Mouse (Mus musculus): ENCODE data around the gene Nfam1. TPM values are rescaled to one million over a fixed set of nuclear protein-coding genes. Genes with fewer than 3 reads are reported as not detected.

The Nfam1 gene
- total and polyA plus RNA-seq, 3 experiments, result 7.4 to 10.5 TPM; not detected in 1

DNA sequence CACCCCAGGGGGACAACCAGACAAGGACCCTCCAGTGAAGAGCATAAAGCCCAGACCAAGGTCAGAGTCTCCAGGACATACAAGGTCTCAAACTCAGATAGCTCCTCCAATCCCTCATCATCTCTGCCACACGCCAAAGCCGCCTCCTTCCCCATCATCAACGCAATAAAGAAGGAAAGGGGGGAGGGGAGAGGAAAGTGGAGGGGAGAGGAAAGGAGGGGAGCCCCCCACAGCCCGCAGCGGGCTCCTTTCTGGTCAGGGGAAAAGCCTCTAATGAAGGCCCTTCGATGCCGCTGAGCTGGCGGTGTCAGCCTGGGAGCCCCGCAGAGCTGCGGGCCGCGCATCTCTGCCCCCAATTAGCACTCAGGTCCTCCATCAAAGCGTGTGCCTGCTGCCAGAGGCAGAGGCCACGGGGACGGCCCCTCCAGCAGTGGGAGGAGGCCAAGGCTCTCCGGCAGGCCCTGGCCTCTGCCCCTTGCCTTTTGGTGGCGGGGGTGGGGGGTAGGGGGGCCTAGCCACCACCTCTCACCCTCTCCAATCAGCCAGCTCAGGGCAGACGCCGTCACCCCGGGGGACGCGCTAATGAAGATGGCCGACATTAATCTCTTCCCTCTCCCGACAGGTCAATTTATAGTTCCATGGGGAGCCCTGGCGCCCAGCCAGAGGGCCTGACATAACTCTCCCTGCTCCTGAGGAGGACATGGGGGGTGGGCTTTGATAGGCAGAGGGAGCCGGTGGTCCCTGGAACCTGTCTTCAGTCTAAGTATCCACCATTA is 72.1 kb downstream of the Nfam1 start:
- no peak overlapping the region for H3K4me3 ChIP-seq (ENCODE audit: control insufficient read depth in 1 of 2, insufficient read depth in 1 of 2, low read depth in 2 of 2, low read length in 2 of 2)
- H3K27ac ChIP-seq (ENCODE audit: control insufficient read depth, low read depth, low read length), result no peak overlapping the region
- peaks cover 0 to 4% of the 10 kb centered on the region in 2 experiments; a peak in 1 of 4 replicates for H3K4me1 ChIP-seq (ENCODE audit: control insufficient read depth in 1 of 2, insufficient read depth in 2 of 2, low read length in 2 of 2)
- H3K36me3 ChIP-seq (ENCODE audit: control insufficient read depth in 1 of 2, insufficient read depth in 2 of 2, low read length in 2 of 2), result no peaks in the 10 kb centered on the region
- H3K9me3 ChIP-seq (replicated peaks; ENCODE audit: insufficient read depth, low read length), result no peaks in the 10 kb centered on the region
- H3K79me2 ChIP-seq (ENCODE audit: control insufficient read depth, insufficient read depth, low read length, poor library complexity), result no peaks in the 10 kb centered on the region
- no peak overlapping the region for H3K9ac ChIP-seq (ENCODE audit: control insufficient read depth, low read depth, low read length, poor library complexity, severe bottlenecking)
- TF ChIP-seq RAD21 (IDR thresholded peaks at IDR 0.05; ENCODE audit: low read depth, low read length) (no peak), GATA1 (IDR thresholded peaks at IDR 0.05; ENCODE audit: low read depth, low read length) (no peak), POLR2AphosphoS2 (IDR thresholded peaks at IDR 0.05; ENCODE audit: low read length) (no peak), MYB (IDR thresholded peaks at IDR 0.05; ENCODE audit: low read depth, low read length) (no peak), TCF12 (IDR thresholded peaks at IDR 0.05; ENCODE audit: low read depth, low read length) (no peak), MAX (IDR thresholded peaks at IDR 0.05; ENCODE audit: low read length) (no peak), ZKSCAN1 (IDR thresholded peaks at IDR 0.05; ENCODE audit: low read depth, low read length) (no peak), E2F4 (IDR thresholded peaks at IDR 0.05; ENCODE audit: borderline replicate concordance, low read depth, low read length) (no peak), ELF1 (IDR thresholded peaks at IDR 0.05; ENCODE audit: low read depth, low read length) (no peak), BHLHE40 (IDR thresholded peaks at IDR 0.05; ENCODE audit: borderline replicate concordance, low read depth, low read length) (no peak), ZC3H11A (IDR thresholded peaks at IDR 0.05; ENCODE audit: low read depth, low read length) (no peak), ZNF384 (IDR thresholded peaks at IDR 0.05; ENCODE audit: low read depth, low read length) (no peak), MXI1 (IDR thresholded peaks at IDR 0.05; ENCODE audit: low read depth, low read length) (no peak), USF2 (IDR thresholded peaks at IDR 0.05; ENCODE audit: borderline replicate concordance in 1 of 2, insufficient read depth in 1 of 2, low read depth in 1 of 2, low read length in 2 of 2) (no peak), JUND (IDR thresholded peaks at IDR 0.05; ENCODE audit: low read depth, low read length) (no peak), TAL1 (IDR thresholded peaks at IDR 0.05; ENCODE audit: low read length) (no peak), CTCF (IDR thresholded peaks at IDR 0.05 in 2 of 3, conservative IDR thresholded peaks at IDR 0.05 in 1 of 3; ENCODE audit: control insufficient read depth in 1 of 3, insufficient read depth in 1 of 3, low read depth in 2 of 3, low read length in 3 of 3, poor library complexity in 1 of 3, severe bottlenecking in 1 of 3) (no peak), ZMIZ1 (IDR thresholded peaks at IDR 0.05; ENCODE audit: low read depth, low read length) (no peak), POLR2AphosphoS5 (IDR thresholded peaks at IDR 0.05; ENCODE audit: borderline replicate concordance, low read depth, low read length) (no peak)
- DNase-seq (ENCODE audit: low read depth, low spot score), result no peak
- no peaks in the 10 kb centered on the region; a peak in 1 of 4 replicates for H3K27me3 ChIP-seq (ENCODE audit: control insufficient read depth in 1 of 2, insufficient read depth in 2 of 2, low read length in 2 of 2)

DNA sequence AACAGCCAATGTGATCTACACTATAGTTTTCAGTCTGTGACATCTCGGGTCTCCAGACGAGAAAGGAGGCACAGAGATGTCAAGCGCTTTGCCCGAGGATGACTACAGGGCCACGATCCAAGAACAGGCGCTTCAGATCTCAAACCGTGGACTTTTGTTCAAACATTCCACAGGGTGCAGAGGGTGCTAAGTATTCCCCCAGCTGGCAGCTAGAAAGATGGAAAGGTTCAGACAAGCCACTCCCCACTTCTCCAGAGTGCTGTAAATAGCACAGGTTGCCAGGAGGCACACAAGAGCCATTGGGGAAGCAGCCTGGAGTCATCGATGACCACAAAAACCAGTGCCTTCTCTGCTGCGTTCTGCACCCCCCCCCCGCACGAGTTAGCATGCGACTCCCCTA is 74.0 kb downstream of the Nfam1 start:
- Histone ChIP-seq H3K27me3 (ENCODE audit: control insufficient read depth in 1 of 2, insufficient read depth in 2 of 2, low read length in 2 of 2) (peaks cover 0 to 2% of the 10 kb centered on the region in 2 experiments; a peak in 1 of 4 replicates), H3K4me1 (ENCODE audit: control insufficient read depth in 1 of 2, insufficient read depth in 2 of 2, low read length in 2 of 2) (peaks cover 0 to 4% of the 10 kb centered on the region in 2 experiments; a peak in 1 of 4 replicates), H3K9ac (ENCODE audit: control insufficient read depth, low read depth, low read length, poor library complexity, severe bottlenecking) (no peak overlapping the region), H3K79me2 (ENCODE audit: control insufficient read depth, insufficient read depth, low read length, poor library complexity) (no peaks in the 10 kb centered on the region), H3K4me3 (ENCODE audit: control insufficient read depth in 1 of 2, insufficient read depth in 1 of 2, low read depth in 2 of 2, low read length in 2 of 2) (no peak overlapping the region), H3K27ac (ENCODE audit: control insufficient read depth, low read depth, low read length) (no peak overlapping the region), H3K9me3 (replicated peaks; ENCODE audit: insufficient read depth, low read length) (no peaks in the 10 kb centered on the region), H3K36me3 (ENCODE audit: control insufficient read depth in 1 of 2, insufficient read depth in 2 of 2, low read length in 2 of 2) (no peaks in the 10 kb centered on the region)
- TF ChIP-seq CHD2 (IDR thresholded peaks at IDR 0.05; ENCODE audit: low read length), result no peak
- TF ChIP-seq ZMIZ1 (IDR thresholded peaks at IDR 0.05; ENCODE audit: low read depth, low read length), result no peak
- TF ChIP-seq SIN3A (IDR thresholded peaks at IDR 0.05; ENCODE audit: low read length), result no peak
- TF ChIP-seq USF2 (IDR thresholded peaks at IDR 0.05; ENCODE audit: borderline replicate concordance in 1 of 2, insufficient read depth in 1 of 2, low read depth in 1 of 2, low read length in 2 of 2), result no peak
- TF ChIP-seq ZNF384 (IDR thresholded peaks at IDR 0.05; ENCODE audit: low read depth, low read length), result no peak
- no peak for TF ChIP-seq POLR2AphosphoS5 (IDR thresholded peaks at IDR 0.05; ENCODE audit: borderline replicate concordance, low read depth, low read length)
- TF ChIP-seq NELFE (IDR thresholded peaks at IDR 0.05; ENCODE audit: low read depth, low read length), result no peak
- no peak for TF ChIP-seq MYB (IDR thresholded peaks at IDR 0.05; ENCODE audit: low read depth, low read length)
- no peak for TF ChIP-seq SMC3 (IDR thresholded peaks at IDR 0.05; ENCODE audit: low read depth, low read length)
- TF ChIP-seq UBTF (IDR thresholded peaks at IDR 0.05; ENCODE audit: borderline replicate concordance, insufficient read depth, low read depth, low read length), result no peak
- no peak for TF ChIP-seq MEF2A (IDR thresholded peaks at IDR 0.05; ENCODE audit: extremely low read depth, insufficient replicate concordance, low read depth, low read length, poor library complexity, severe bottlenecking)
- TF ChIP-seq ETS1 (IDR thresholded peaks at IDR 0.05; ENCODE audit: low read depth, low read length), result no peak
- TF ChIP-seq JUND (IDR thresholded peaks at IDR 0.05; ENCODE audit: low read depth, low read length), result no peak
- TF ChIP-seq RAD21 (IDR thresholded peaks at IDR 0.05; ENCODE audit: low read depth, low read length), result no peak
- TF ChIP-seq CTCF (IDR thresholded peaks at IDR 0.05 in 2 of 3, conservative IDR thresholded peaks at IDR 0.05 in 1 of 3; ENCODE audit: control insufficient read depth in 1 of 3, insufficient read depth in 1 of 3, low read depth in 2 of 3, low read length in 3 of 3, poor library complexity in 1 of 3, severe bottlenecking in 1 of 3), result no peak
- no peak for DNase-seq (ENCODE audit: low read depth, low spot score)
